Mouse (Mus musculus) limb, embryonic 12.5 days (tissue): ENCODE data around the gene Lpp. TPM values are rescaled to one million over a fixed set of nuclear protein-coding genes. Genes with fewer than 3 reads are reported as not detected.

ENCODE experiments used
- ATAC-seq: fragments of 200-750 bp; cut with Nextera tagmentation; 2 replicates; pipeline ENCODE4 v1.8.0; 2017; ENCODE audit warnings: low read depth, moderate TSS enrichment; ENCODE audit not compliant: insufficient number of reproducible peaks, insufficient read depth, low FRiP score, low TSS enrichment
- H3K27ac ChIP-seq: fragments of 300-500 bp; sonication (generic); 2 replicates; pipeline ENCODE4 v1.5.1; 2016; ENCODE audit warnings: mild to moderate bottlenecking, moderate library complexity
- H3K27me3 ChIP-seq: fragments of 300-500 bp; sonication (generic); 2 replicates; pipeline ENCODE4 v1.6.1; 2016; ENCODE audit warnings: mild to moderate bottlenecking, moderate library complexity
- H3K36me3 ChIP-seq: fragments of 300-500 bp; sonication (generic); 2 replicates; pipeline ENCODE4 v1.6.1; 2016; ENCODE audit warnings: mild to moderate bottlenecking, moderate library complexity
- H3K4me1 ChIP-seq: fragments of 300-500 bp; sonication (generic); replicated peaks from 2 replicates; pipeline ENCODE4 v1.6.1; 2016
- H3K4me2 ChIP-seq: fragments of 300-500 bp; sonication (generic); 2 replicates; pipeline ENCODE4 v1.6.1; 2016; ENCODE audit warnings: mild to moderate bottlenecking, moderate library complexity
- H3K4me3 ChIP-seq: fragments of 300-500 bp; sonication (generic); replicated peaks from 2 replicates; pipeline ENCODE4 v1.5.1; 2016; ENCODE audit warnings: mild to moderate bottlenecking
- H3K9ac ChIP-seq: fragments of 300-500 bp; sonication (generic); replicated peaks from 2 replicates; pipeline ENCODE4 v1.6.1; 2016; ENCODE audit warnings: mild to moderate bottlenecking, moderate library complexity
- H3K9me3 ChIP-seq: fragments of 300-500 bp; sonication (generic); 2 replicates; pipeline ENCODE4 v1.6.1; 2016; ENCODE audit warnings: mild to moderate bottlenecking, moderate library complexity
- WGBS: fragments of 180-500 bp; shearing (Covaris S2); methylation state at CpG from one replicate; pipeline ENCODE4 v1.1.7; 2016; 5-methylcytosine and 5-hydroxymethylcytosine counted together
- polyA plus RNA-seq: library from polyadenylated mRNA; unstranded; fragments of >200 nt; fragmentation: Nextera tagmentation; extraction: Ambion mirVana; gene quantifications from 2 replicates; pipeline ENCODE4 v1.2.1, GENCODE M21; 2016

Gene Lpp
- polyA plus RNA-seq, 1 experiment from 2014 or later, result 39.4 TPM

- no peaks in the 10 kb centered on the region for H3K9me3 ChIP-seq
- H3K9ac ChIP-seq, result no peak overlapping the region
- no peak overlapping the region for H3K4me3 ChIP-seq
- no peaks in the 10 kb centered on the region for H3K27me3 ChIP-seq
- peaks cover 2% of the 10 kb centered on the region; the same call in 1 of the 2 replicates for H3K36me3 ChIP-seq
- no peak overlapping the region for H3K27ac ChIP-seq
- no peak for ATAC-seq
- H3K4me2 ChIP-seq, result no peak overlapping the region
- 84% methylated on average over 4 of the region's 4 CpGs for WGBS
- H3K4me1 ChIP-seq, result peaks cover 20% of the 10 kb centered on the region
Observed at GRCm38 (mm10) chr16:24423196-24423595, 29.9 kb downstream of the Lpp start.

- no peak overlapping the region for H3K4me3 ChIP-seq
- no peak for ATAC-seq
- no peaks in the 10 kb centered on the region for H3K36me3 ChIP-seq
- H3K27ac ChIP-seq, result no peak overlapping the region
- H3K27me3 ChIP-seq, result no peaks in the 10 kb centered on the region
- H3K9me3 ChIP-seq, result no peaks in the 10 kb centered on the region
- H3K9ac ChIP-seq, result no peak overlapping the region
- H3K4me2 ChIP-seq, result no peak overlapping the region
- 75% methylated on average over 4 of the region's 4 CpGs for WGBS
- H3K4me1 ChIP-seq, result peaks cover 24% of the 10 kb centered on the region
Observed at GRCm38 (mm10) chr16:24423751-24424150, 30.4 kb downstream of the Lpp start.

GRCm38 (mm10) chr16:24424356-24424977, 31.2 kb downstream of the Lpp start:
- Histone ChIP-seq H3K4me2 (no peak overlapping the region), H3K4me3 (no peak overlapping the region), H3K36me3 (no peaks in the 10 kb centered on the region), H3K9ac (no peak overlapping the region), H3K27ac (peak overlapping the region; percentile 59; the same call in 1 of the 2 replicates), H3K9me3 (no peaks in the 10 kb centered on the region), H3K4me1 (peaks cover 31% of the 10 kb centered on the region), H3K27me3 (no peaks in the 10 kb centered on the region)
- ATAC-seq, result no peak
- WGBS, result 60% methylated on average over 12 of the region's 12 CpGs

GRCm38 (mm10) chr16:24425816-24426215, 32.5 kb downstream of the Lpp start:
- Histone ChIP-seq H3K4me1 (peaks cover 31% of the 10 kb centered on the region), H3K27me3 (no peaks in the 10 kb centered on the region), H3K36me3 (no peaks in the 10 kb centered on the region), H3K4me2 (no peak overlapping the region), H3K4me3 (no peak overlapping the region), H3K27ac (no peak overlapping the region), H3K9me3 (no peaks in the 10 kb centered on the region), H3K9ac (no peak overlapping the region)
- ATAC-seq, result no peak
- 72% methylated on average over 3 of the region's 3 CpGs for WGBS

GRCm38 (mm10) chr16:24427606-24428005, 34.3 kb downstream of the Lpp start:
- H3K4me1 ChIP-seq, result peaks cover 31% of the 10 kb centered on the region
- H3K27ac ChIP-seq, result no peak overlapping the region
- ATAC-seq, result no peak
- no peak overlapping the region for H3K4me2 ChIP-seq
- 81% methylated on average over 3 of the region's 3 CpGs for WGBS
- no peaks in the 10 kb centered on the region for H3K36me3 ChIP-seq
- H3K4me3 ChIP-seq, result no peak overlapping the region
- no peaks in the 10 kb centered on the region for H3K9me3 ChIP-seq
- no peak overlapping the region for H3K9ac ChIP-seq
- no peaks in the 10 kb centered on the region for H3K27me3 ChIP-seq

- no peaks in the 10 kb centered on the region for H3K36me3 ChIP-seq
- H3K9ac ChIP-seq, result no peak overlapping the region
- no peak overlapping the region for H3K4me2 ChIP-seq
- H3K27ac ChIP-seq, result no peak overlapping the region
- H3K4me3 ChIP-seq, result no peak overlapping the region
- WGBS, result 28% methylated on average over 4 of the region's 4 CpGs
- H3K9me3 ChIP-seq, result no peaks in the 10 kb centered on the region
- H3K27me3 ChIP-seq, result no peaks in the 10 kb centered on the region
- H3K4me1 ChIP-seq, result peaks cover 31% of the 10 kb centered on the region
- ATAC-seq, result no peak
Observed at GRCm38 (mm10) chr16:24428055-24428454, 34.7 kb downstream of the Lpp start.

GRCm38 (mm10) chr16:24428742-24429141, 35.4 kb downstream of the Lpp start:
- Histone ChIP-seq H3K27ac (no peak overlapping the region), H3K4me1 (peaks cover 37% of the 10 kb centered on the region), H3K4me2 (no peak overlapping the region), H3K9ac (no peak overlapping the region), H3K9me3 (no peaks in the 10 kb centered on the region), H3K36me3 (no peaks in the 10 kb centered on the region), H3K4me3 (no peak overlapping the region), H3K27me3 (no peaks in the 10 kb centered on the region)
- WGBS, result 80% methylated on average over 4 of the region's 4 CpGs
- no peak for ATAC-seq

GRCm38 (mm10) chr16:24429691-24430090, 36.4 kb downstream of the Lpp start:
- H3K4me3 ChIP-seq, result no peak overlapping the region
- no peaks in the 10 kb centered on the region for H3K36me3 ChIP-seq
- no peak overlapping the region for H3K4me2 ChIP-seq
- no peak overlapping the region for H3K9ac ChIP-seq
- no peak for ATAC-seq
- H3K27me3 ChIP-seq, result no peaks in the 10 kb centered on the region
- 48% methylated on average over 5 of the region's 5 CpGs for WGBS
- peaks cover 37% of the 10 kb centered on the region for H3K4me1 ChIP-seq
- H3K27ac ChIP-seq, result no peak overlapping the region
- H3K9me3 ChIP-seq, result no peaks in the 10 kb centered on the region

GRCm38 (mm10) chr16:24431808-24432207, 38.5 kb downstream of the Lpp start:
- 92% methylated on average over 1 of the region's 1 CpGs for WGBS
- Histone ChIP-seq H3K4me3 (no peak overlapping the region), H3K36me3 (no peaks in the 10 kb centered on the region), H3K4me2 (no peak overlapping the region), H3K9ac (no peak overlapping the region), H3K27me3 (no peaks in the 10 kb centered on the region), H3K4me1 (peaks cover 45% of the 10 kb centered on the region), H3K27ac (no peak overlapping the region), H3K9me3 (no peaks in the 10 kb centered on the region)
- no peak for ATAC-seq

GRCm38 (mm10) chr16:24433563-24433962, 40.3 kb downstream of the Lpp start:
- Histone ChIP-seq H3K9ac (no peak overlapping the region), H3K4me2 (no peak overlapping the region), H3K9me3 (no peaks in the 10 kb centered on the region), H3K36me3 (no peaks in the 10 kb centered on the region), H3K27me3 (no peaks in the 10 kb centered on the region), H3K27ac (no peak overlapping the region), H3K4me3 (no peak overlapping the region), H3K4me1 (peaks cover 35% of the 10 kb centered on the region)
- ATAC-seq, result no peak
- WGBS, result 46% methylated on average over 7 of the region's 7 CpGs

GRCm38 (mm10) chr16:24434026-24434425, 40.7 kb downstream of the Lpp start:
- Histone ChIP-seq H3K27me3 (no peaks in the 10 kb centered on the region), H3K9me3 (no peaks in the 10 kb centered on the region), H3K36me3 (no peaks in the 10 kb centered on the region), H3K4me3 (no peak overlapping the region), H3K27ac (no peak overlapping the region), H3K9ac (no peak overlapping the region), H3K4me1 (peaks cover 31% of the 10 kb centered on the region), H3K4me2 (no peak overlapping the region)
- WGBS, result 48% methylated on average over 7 of the region's 7 CpGs
- ATAC-seq, result no peak

- no peak overlapping the region for H3K4me2 ChIP-seq
- H3K9me3 ChIP-seq, result no peaks in the 10 kb centered on the region
- 31% methylated on average over 7 of the region's 7 CpGs for WGBS
- peaks cover 33% of the 10 kb centered on the region for H3K4me1 ChIP-seq
- H3K4me3 ChIP-seq, result no peak overlapping the region
- no peak for ATAC-seq
- H3K36me3 ChIP-seq, result no peaks in the 10 kb centered on the region
- no peaks in the 10 kb centered on the region for H3K27me3 ChIP-seq
- no peak overlapping the region for H3K9ac ChIP-seq
- 0 out of 2 replicates have a peak overlapping the region, but pooled peaks have one; percentile 17 for H3K27ac ChIP-seq
Observed at GRCm38 (mm10) chr16:24434531-24435114, 41.3 kb downstream of the Lpp start.
